Mouse (Mus musculus) heart, adult 2 months (tissue): Measurements from ENCODE around the gene Pml.

Source experiments
- CTCF ChIP-seq: fragments of 200-600 bp; IDR thresholded peaks from 2 replicates; pipeline ENCODE4 v1.8.1; 2022; ENCODE audit warnings: antibody characterized with exemption, mild to moderate bottlenecking, moderate library complexity
- EP300 ChIP-seq: fragments of 200-500 bp; IDR thresholded peaks from 2 replicates; pipeline ENCODE4 v1.6.1; 2011; ENCODE audit warnings: low read depth, low read length, control low read depth; ENCODE audit not compliant: insufficient read depth
- POLR2A ChIP-seq: fragments of 200-500 bp; IDR thresholded peaks from 2 replicates; pipeline ENCODE4 v1.6.1; 2011; ENCODE audit warnings: mild to moderate bottlenecking, low read depth, low read length, control low read depth; ENCODE audit not compliant: insufficient read depth

GRCm38 (mm10) chr9:58281597-58281996 lies 32.0 kb upstream of the Pml start:
- TF ChIP-seq CTCF (peak; percentile 70), POLR2A (no peak), EP300 (no peak)
